Mouse (Mus musculus): ENCODE results near the gene Olfr1155.

Olfr1155 gene

GRCm38 (mm10) chr2:87945037-87945436 lies at the start of gene Olfr1155:
Gene Olfr1155, minus strand, starts transcription at chr2:87945137.
- in situ Hi-C loops (cut with MboI, MseI) = no loop called here

- in situ Hi-C loops (cut with MboI, MseI) = loop anchor here (10.0 kb wide), 2 partner anchors 1405 to 1505 kb away; partner anchors contain the start of gene Olfr228
Observed at GRCm38 (mm10) chr2:87989813-87990212, 44.9 kb upstream of the Olfr1155 start, which contains the start of gene Olfr1158. Gene Olfr1158, plus strand, starts transcription at chr2:87990113.

- in situ Hi-C loops (cut with MboI, MseI) = no loop called here
Observed at GRCm38 (mm10) chr2:87974563-87974962, 29.6 kb upstream of the Olfr1155 start, which contains the start of gene Olfr74. Gene Olfr74, minus strand, starts transcription at chr2:87974663.

DNA sequence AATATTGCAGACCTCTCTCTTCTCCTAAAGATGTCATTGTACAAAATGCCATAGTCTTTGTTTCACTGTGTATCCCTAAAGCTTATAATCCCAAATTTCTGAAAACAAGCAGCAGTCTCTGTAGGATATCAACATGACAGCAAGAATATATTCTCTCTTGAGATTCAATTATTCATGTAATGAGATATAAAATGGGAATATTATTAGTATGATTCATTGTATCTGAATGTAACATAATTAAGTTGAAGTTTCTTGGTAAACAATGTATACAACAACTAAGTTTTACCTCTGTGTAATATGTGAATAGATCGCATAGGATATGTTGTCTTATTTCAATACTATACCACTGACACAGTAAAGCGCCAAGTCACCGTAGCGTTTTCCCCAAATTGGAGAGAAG lies 23.3 kb upstream of the Olfr1155 start, which contains the start of gene Olfr1157:
Olfr1157 (minus strand) TSS at position 101 of the 400 bp plus-strand sequence.
- in situ Hi-C loops (cut with MboI, MseI) = no loop called here

DNA sequence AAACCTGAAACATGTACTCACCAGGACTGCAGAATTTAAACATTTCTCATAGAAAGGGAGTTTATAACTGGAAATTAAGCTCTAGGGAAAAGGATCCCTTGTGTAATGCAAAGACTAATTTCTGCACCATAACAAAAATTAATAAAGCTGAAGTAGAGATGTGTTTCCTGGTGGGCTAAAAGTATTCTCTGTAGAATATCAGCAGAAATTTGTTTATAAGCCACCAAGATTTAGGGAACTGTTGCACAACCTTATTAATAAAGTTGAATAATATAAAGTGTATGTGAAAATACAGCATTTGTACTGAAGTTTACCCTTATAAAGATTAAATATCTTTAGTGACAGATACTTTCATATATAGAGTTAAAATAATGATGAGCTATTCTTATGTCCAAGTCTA lies 8.1 kb upstream of the Olfr1155 start, which contains the start of gene Olfr1156:
Olfr1156 (minus strand) TSS at position 101 of the 400 bp plus-strand sequence.
- in situ Hi-C loops (cut with MboI, MseI) = no loop called here

GRCm38 (mm10) chr2:87905066-87905465 lies 39.9 kb downstream of the Olfr1155 start, which contains the start of gene Olfr1154:
Gene Olfr1154, minus strand, starts transcription at chr2:87905166.
- in situ Hi-C loops (cut with MboI, MseI) = no loop called here

- in situ Hi-C loops (cut with MboI, MseI) = no loop called here
Observed at GRCm38 (mm10) chr2:87894662-87895061, 50.3 kb downstream of the Olfr1155 start, which contains the start of gene Olfr1153. Gene Olfr1153, plus strand, starts transcription at chr2:87894962.

All from T-helper 2 cell (primary cell).